Mouse (Mus musculus): Measurements from ENCODE around the gene Pheta2. TPM values are rescaled to one million over a fixed set of nuclear protein-coding genes. Genes with fewer than 3 reads are reported as not detected.
"Not testable (repeated sequence)": the region's sequence is repeated elsewhere in the genome, so short reads cannot be mapped to it uniquely, and the experiment has no call there.

The Pheta2 gene
- total and polyA plus RNA-seq, 2 experiments from 2014 or later: 1.1 to 1.4 TPM

GRCm38 (mm10) chr15:82385729-82386128, 47.0 kb downstream of the Pheta2 start:
- ATAC-seq (no peak), DNase-seq (no peak)
- Histone ChIP-seq H3K4me1 (ENCODE audit: insufficient read depth) (no peaks in the 10 kb centered on the region), H3K27ac (ENCODE audit: low read depth, low read length) (no peak overlapping the region), H3K9me3 (ENCODE audit: low read length) (no peaks in the 10 kb centered on the region), H3K36me3 (ENCODE audit: insufficient read depth) (no peaks in the 10 kb centered on the region), H3K4me2 (ENCODE audit: low read depth) (no peak overlapping the region), H3K9ac (no peak overlapping the region), H3K4me3 (ENCODE audit: low read depth, low read length) (no peak overlapping the region), H3K27me3 (ENCODE audit: insufficient read depth, low read length) (no peaks in the 10 kb centered on the region)
- WGBS: 95% methylated on average over 2 of the region's 2 CpGs
- no peak for TF ChIP-seq CTCF (IDR thresholded peaks at IDR 0.05; ENCODE audit: low read depth)

DNA sequence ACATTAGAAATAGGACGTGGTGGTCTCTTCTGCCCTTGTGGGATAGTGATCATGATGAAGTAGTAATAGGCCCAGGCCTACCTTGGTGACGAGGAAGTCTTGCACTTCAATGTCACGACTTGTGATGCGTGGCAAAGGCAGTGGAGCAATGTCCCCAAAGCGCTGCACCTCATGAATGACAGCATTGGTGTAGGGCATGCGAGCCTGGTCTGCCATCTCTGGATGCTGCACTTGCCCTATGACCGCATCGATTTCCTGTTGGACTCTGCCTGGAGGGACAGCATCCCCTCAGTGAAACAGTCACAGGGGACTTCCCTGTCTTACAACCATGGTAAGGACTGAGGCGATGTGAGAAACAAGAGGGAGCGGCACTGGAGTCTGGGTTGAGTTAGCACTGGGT, 51.2 kb downstream of the Pheta2 start:
- WGBS: 95% methylated on average over 10 of the region's 10 CpGs
- H3K9ac ChIP-seq: not testable (repeated sequence)

DNA sequence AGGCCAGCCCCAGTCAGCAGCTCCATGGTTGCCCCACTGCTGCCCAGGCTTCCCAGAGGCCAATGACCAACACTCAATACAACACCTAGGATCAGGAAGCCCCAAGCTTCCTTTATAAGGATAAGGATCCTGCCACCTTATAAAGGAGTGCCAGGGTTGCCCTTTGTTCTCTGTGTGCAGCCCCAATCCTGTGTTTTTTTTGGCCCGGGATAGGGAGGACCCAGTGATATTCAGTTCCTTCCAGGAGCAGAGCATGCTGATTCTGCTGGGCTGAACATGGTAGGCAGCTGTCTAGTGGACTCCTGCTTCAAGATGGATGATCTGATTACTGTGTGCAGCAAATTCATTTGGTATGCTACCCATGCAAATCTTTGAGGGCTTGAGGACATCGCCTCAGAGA, 55.2 kb downstream of the Pheta2 start, which contains the start of gene Cyp2d11:
Gene Cyp2d11, minus strand, starts transcription at position 101 of the 400 bp plus-strand sequence.
- not testable (repeated sequence) for H3K27me3 ChIP-seq (ENCODE audit: insufficient read depth, low read length); ATAC-seq; H3K4me3 ChIP-seq (ENCODE audit: low read depth, low read length); H3K27ac ChIP-seq (ENCODE audit: low read depth, low read length); H3K9me3 ChIP-seq (ENCODE audit: low read length); DNase-seq; H3K36me3 ChIP-seq (ENCODE audit: insufficient read depth); H3K4me2 ChIP-seq (ENCODE audit: low read depth); H3K9ac ChIP-seq; H3K4me1 ChIP-seq (ENCODE audit: insufficient read depth)
- WGBS: 91% methylated on average over 2 of the region's 2 CpGs

More for the DNA sequence above, 51.2 kb downstream of the Pheta2 start:
- H3K9me3 ChIP-seq (ENCODE audit: low read length); H3K27me3 ChIP-seq (ENCODE audit: insufficient read depth, low read length); H3K27ac ChIP-seq (ENCODE audit: low read depth, low read length); H3K4me2 ChIP-seq (ENCODE audit: low read depth); H3K36me3 ChIP-seq (ENCODE audit: insufficient read depth); ATAC-seq; H3K4me1 ChIP-seq (ENCODE audit: insufficient read depth); DNase-seq; H3K4me3 ChIP-seq (ENCODE audit: low read depth, low read length): not testable (repeated sequence)

Small RNA genes within 50 kb of the gene (microRNA-seq; reads per million reads assigned to microRNA genes)
- gene Mir7684: 0 reads per million in 2 experiments

Other genes with a start within 250 kb of the Pheta2 start
- gene Ccdc134, start 211.0 kb upstream of the Pheta2 start, total RNA-seq (2014; rRNA removed): 13.0 and 14.7 TPM in 2 replicates
- 6.7 and 6.8 TPM in 2 replicates for gene Ccdc134, start 211.0 kb upstream of the Pheta2 start, polyA plus RNA-seq (2015; fragmentation: Nextera tagmentation; extraction: Ambion mirVana)
- 121 and 171 TPM in 2 replicates for gene Srebf2, start 191.8 kb upstream of the Pheta2 start, total RNA-seq (2014; rRNA removed)
- 147 and 193 TPM in 2 replicates for gene Srebf2, start 191.8 kb upstream of the Pheta2 start, polyA plus RNA-seq (2015; fragmentation: Nextera tagmentation; extraction: Ambion mirVana)
- 4.7 and 6.3 TPM in 2 replicates for gene Shisa8, start 126.1 kb upstream of the Pheta2 start, total RNA-seq (2014; rRNA removed)
- 1.8 and 2.7 TPM in 2 replicates for gene Shisa8, start 126.1 kb upstream of the Pheta2 start, polyA plus RNA-seq (2015; fragmentation: Nextera tagmentation; extraction: Ambion mirVana)
- gene Tnfrsf13c, start 114.6 kb upstream of the Pheta2 start, total RNA-seq (2014; rRNA removed): 0.24 and 0.62 TPM in 2 replicates
- gene Tnfrsf13c, start 114.6 kb upstream of the Pheta2 start, polyA plus RNA-seq (2015; fragmentation: Nextera tagmentation; extraction: Ambion mirVana): 0.44 and 0.47 TPM in 2 replicates
- 8.9 and 10.0 TPM in 2 replicates for gene Cenpm, start 94.2 kb upstream of the Pheta2 start, total RNA-seq (2014; rRNA removed)
- 16.5 and 18.7 TPM in 2 replicates for gene Cenpm, start 94.2 kb upstream of the Pheta2 start, polyA plus RNA-seq (2015; fragmentation: Nextera tagmentation; extraction: Ambion mirVana)
- 119 and 139 TPM in 2 replicates for gene 1500009C09Rik, start 86.5 kb upstream of the Pheta2 start, total RNA-seq (2014; rRNA removed)
- gene 1500009C09Rik, start 86.5 kb upstream of the Pheta2 start, polyA plus RNA-seq (2015; fragmentation: Nextera tagmentation; extraction: Ambion mirVana): 12.5 and 15.6 TPM in 2 replicates
- gene Sept3, start 64.0 kb upstream of the Pheta2 start, total RNA-seq (2014; rRNA removed): 550 and 602 TPM in 2 replicates
- 400 and 449 TPM in 2 replicates for gene Sept3, start 64.0 kb upstream of the Pheta2 start, polyA plus RNA-seq (2015; fragmentation: Nextera tagmentation; extraction: Ambion mirVana)
- gene Wbp2nl, start 40.0 kb upstream of the Pheta2 start, total RNA-seq (2014; rRNA removed): 0.38 and 1.00 TPM in 2 replicates
- 0.42 and 0.59 TPM in 2 replicates for gene Wbp2nl, start 40.0 kb upstream of the Pheta2 start, polyA plus RNA-seq (2015; fragmentation: Nextera tagmentation; extraction: Ambion mirVana)
- 27.0 and 47.5 TPM in 2 replicates for gene Naga, start within 50 bp of the Pheta2 start, total RNA-seq (2014; rRNA removed)
- 26.7 and 33.7 TPM in 2 replicates for gene Naga, start within 50 bp of the Pheta2 start, polyA plus RNA-seq (2015; fragmentation: Nextera tagmentation; extraction: Ambion mirVana)
- 167 and 208 TPM in 2 replicates for gene Smdt1, start within 50 bp of the Pheta2 start, total RNA-seq (2014; rRNA removed)
- gene Smdt1, start within 50 bp of the Pheta2 start, polyA plus RNA-seq (2015; fragmentation: Nextera tagmentation; extraction: Ambion mirVana): 337 and 359 TPM in 2 replicates
- 271 and 465 TPM in 2 replicates for gene Ndufa6, start 15.4 kb downstream of the Pheta2 start, total RNA-seq (2014; rRNA removed)
- gene Ndufa6, start 15.4 kb downstream of the Pheta2 start, polyA plus RNA-seq (2015; fragmentation: Nextera tagmentation; extraction: Ambion mirVana): 416 and 528 TPM in 2 replicates
- gene Cyp2d22, start 41.3 kb downstream of the Pheta2 start, total RNA-seq (2014; rRNA removed): 2.1 and 3.1 TPM in 2 replicates
- gene Cyp2d22, start 41.3 kb downstream of the Pheta2 start, polyA plus RNA-seq (2015; fragmentation: Nextera tagmentation; extraction: Ambion mirVana): 1.8 and 1.9 TPM in 2 replicates
- gene Cyp2d11, start 55.1 kb downstream of the Pheta2 start, total RNA-seq (2014; rRNA removed): not detected in 2 replicates
- gene Cyp2d11, start 55.1 kb downstream of the Pheta2 start, polyA plus RNA-seq (2015; fragmentation: Nextera tagmentation; extraction: Ambion mirVana): not detected in 2 replicates
- not detected in 2 replicates for gene Cyp2d10, start 68.3 kb downstream of the Pheta2 start, total RNA-seq (2014; rRNA removed)
- gene Cyp2d10, start 68.3 kb downstream of the Pheta2 start, polyA plus RNA-seq (2015; fragmentation: Nextera tagmentation; extraction: Ambion mirVana): not detected in 2 replicates
- gene Cyp2d9, start 94.5 kb downstream of the Pheta2 start, total RNA-seq (2014; rRNA removed): not detected in 2 replicates
- 0.15 TPM in 1 of 2 replicates, not detected in the other for gene Cyp2d9, start 94.5 kb downstream of the Pheta2 start, polyA plus RNA-seq (2015; fragmentation: Nextera tagmentation; extraction: Ambion mirVana)
- not detected in 2 replicates for gene Cyp2d12, start 216.1 kb downstream of the Pheta2 start, total RNA-seq (2014; rRNA removed)
- gene Cyp2d12, start 216.1 kb downstream of the Pheta2 start, polyA plus RNA-seq (2015; fragmentation: Nextera tagmentation; extraction: Ambion mirVana): not detected in 2 replicates

All from forebrain, postnatal 0 days (tissue).